Mouse (Mus musculus): ENCODE measurements around the gene Rmi1.

GRCm38 (mm10) chr13:58372278-58373152, 29.5 kb upstream of the Rmi1 start:
- TF ChIP-seq GATA1 (IDR thresholded peaks at IDR 0.05; ENCODE audit: low read length) = no peak
- TF ChIP-seq TAL1 (IDR thresholded peaks at IDR 0.05; ENCODE audit: low read length) = no peak
